Mouse (Mus musculus) limb, embryonic 12.5 days (tissue): ENCODE data around the gene 1810043G02Rik. TPM values are rescaled to one million over a fixed set of nuclear protein-coding genes. Genes with fewer than 3 reads are reported as not detected.
"Not testable (repeated sequence)": the region's sequence is repeated elsewhere in the genome, so short reads cannot be mapped to it uniquely, and the experiment has no call there.

Experiments
- ATAC-seq: fragments of 200-750 bp; cut with Nextera tagmentation; 2 replicates; pipeline ENCODE4 v1.8.0; 2017; ENCODE audit warnings: low read depth, moderate TSS enrichment; ENCODE audit not compliant: insufficient number of reproducible peaks, insufficient read depth, low FRiP score, low TSS enrichment
- H3K27ac ChIP-seq: fragments of 300-500 bp; sonication (generic); 2 replicates; pipeline ENCODE4 v1.5.1; 2016; ENCODE audit warnings: mild to moderate bottlenecking, moderate library complexity
- H3K27me3 ChIP-seq: fragments of 300-500 bp; sonication (generic); 2 replicates; pipeline ENCODE4 v1.6.1; 2016; ENCODE audit warnings: mild to moderate bottlenecking, moderate library complexity
- H3K36me3 ChIP-seq: fragments of 300-500 bp; sonication (generic); 2 replicates; pipeline ENCODE4 v1.6.1; 2016; ENCODE audit warnings: mild to moderate bottlenecking, moderate library complexity
- H3K4me1 ChIP-seq: fragments of 300-500 bp; sonication (generic); replicated peaks from 2 replicates; pipeline ENCODE4 v1.6.1; 2016
- H3K4me2 ChIP-seq: fragments of 300-500 bp; sonication (generic); 2 replicates; pipeline ENCODE4 v1.6.1; 2016; ENCODE audit warnings: mild to moderate bottlenecking, moderate library complexity
- H3K4me3 ChIP-seq: fragments of 300-500 bp; sonication (generic); replicated peaks from 2 replicates; pipeline ENCODE4 v1.5.1; 2016; ENCODE audit warnings: mild to moderate bottlenecking
- H3K9ac ChIP-seq: fragments of 300-500 bp; sonication (generic); replicated peaks from 2 replicates; pipeline ENCODE4 v1.6.1; 2016; ENCODE audit warnings: mild to moderate bottlenecking, moderate library complexity
- H3K9me3 ChIP-seq: fragments of 300-500 bp; sonication (generic); 2 replicates; pipeline ENCODE4 v1.6.1; 2016; ENCODE audit warnings: mild to moderate bottlenecking, moderate library complexity
- WGBS: fragments of 180-500 bp; shearing (Covaris S2); methylation state at CpG from one replicate; pipeline ENCODE4 v1.1.7; 2016; 5-methylcytosine and 5-hydroxymethylcytosine counted together
- polyA plus RNA-seq: library from polyadenylated mRNA; unstranded; fragments of >200 nt; fragmentation: Nextera tagmentation; extraction: Ambion mirVana; gene quantifications from 2 replicates; pipeline ENCODE4 v1.2.1, GENCODE M21; 2016

Gene 1810043G02Rik
- polyA plus RNA-seq = 28.2 and 29.2 TPM in 2 replicates

- H3K27me3 ChIP-seq = no peaks in the 10 kb centered on the region
- H3K9ac ChIP-seq = peak within 1 kb of the TSS; percentile 76
- peak within 1 kb of the TSS; percentile 75 for H3K4me3 ChIP-seq
- no peaks in the 10 kb centered on the region for H3K9me3 ChIP-seq
- WGBS = 2% methylated on average over 57 of the region's 57 CpGs
- peaks cover 32% of the 10 kb centered on the region for H3K36me3 ChIP-seq
- H3K4me2 ChIP-seq = peak within 1 kb of the TSS; percentile 73
- peak within 1 kb of the TSS; percentile 72; the same call in 1 of the 2 replicates for H3K27ac ChIP-seq
- peak; percentile 94 for ATAC-seq
- H3K4me1 ChIP-seq = peaks cover 11% of the 10 kb centered on the region; the same call in 1 of the 2 replicates
Measured at GRCm38 (mm10) chr10:77978351-77979350, at the start of gene 1810043G02Rik. TSS of gene 1810043G02Rik (plus strand) at chr10:77978524.

DNA sequence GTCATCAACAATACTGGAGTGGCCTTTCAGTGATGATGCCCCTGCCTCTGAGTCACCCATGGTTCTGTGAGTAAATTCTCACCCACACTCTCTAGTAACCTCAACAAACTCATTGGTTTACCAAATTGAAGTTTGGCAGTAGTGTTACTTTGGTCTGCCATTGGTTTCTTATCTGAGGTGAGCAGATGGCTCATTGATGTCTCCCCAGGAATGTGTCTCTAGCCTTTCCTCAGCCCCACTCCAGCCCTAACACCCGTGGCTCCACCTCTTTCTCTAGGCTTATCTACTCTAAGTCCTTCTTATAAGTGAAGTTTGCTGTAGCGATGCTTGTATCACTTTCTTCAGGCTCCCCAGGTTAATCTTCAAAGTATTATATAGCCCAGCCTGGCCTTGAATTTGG, 38.6 kb upstream of the 1810043G02Rik start:
- Histone ChIP-seq H3K9me3 (0 out of 2 replicates have a peak, but pooled peaks cover under 1% of the 10 kb centered on the region), H3K4me2 (no peak overlapping the region), H3K4me3 (no peak overlapping the region), H3K4me1 (no peaks in the 10 kb centered on the region), H3K27ac (no peak overlapping the region), H3K9ac (no peak overlapping the region), H3K36me3 (no peaks in the 10 kb centered on the region), H3K27me3 (no peaks in the 10 kb centered on the region)
- 74% methylated on average over 2 of the region's 2 CpGs for WGBS
- no peak for ATAC-seq

- not testable (repeated sequence) for H3K4me1 ChIP-seq, ATAC-seq, H3K27me3 ChIP-seq, H3K9ac ChIP-seq, H3K9me3 ChIP-seq, H3K4me3 ChIP-seq, H3K4me2 ChIP-seq, H3K27ac ChIP-seq, H3K36me3 ChIP-seq
- WGBS = 90% methylated on average over 9 of the region's 12 CpGs
Measured at GRCm38 (mm10) chr10:77950468-77950867, 27.9 kb upstream of the 1810043G02Rik start.

- no peaks in the 10 kb centered on the region for H3K36me3 ChIP-seq
- no peak overlapping the region for H3K4me3 ChIP-seq
- H3K4me1 ChIP-seq = no peaks in the 10 kb centered on the region
- 84% methylated on average over 2 of the region's 2 CpGs for WGBS
- peaks cover 9% of the 10 kb centered on the region for H3K27me3 ChIP-seq
- no peak overlapping the region for H3K4me2 ChIP-seq
- H3K9ac ChIP-seq = no peak overlapping the region
- H3K27ac ChIP-seq = no peak overlapping the region
- ATAC-seq = no peak
- H3K9me3 ChIP-seq = 0 out of 2 replicates have a peak, but pooled peaks cover 3% of the 10 kb centered on the region
Measured at GRCm38 (mm10) chr10:77962725-77963124, 15.6 kb upstream of the 1810043G02Rik start.

DNA sequence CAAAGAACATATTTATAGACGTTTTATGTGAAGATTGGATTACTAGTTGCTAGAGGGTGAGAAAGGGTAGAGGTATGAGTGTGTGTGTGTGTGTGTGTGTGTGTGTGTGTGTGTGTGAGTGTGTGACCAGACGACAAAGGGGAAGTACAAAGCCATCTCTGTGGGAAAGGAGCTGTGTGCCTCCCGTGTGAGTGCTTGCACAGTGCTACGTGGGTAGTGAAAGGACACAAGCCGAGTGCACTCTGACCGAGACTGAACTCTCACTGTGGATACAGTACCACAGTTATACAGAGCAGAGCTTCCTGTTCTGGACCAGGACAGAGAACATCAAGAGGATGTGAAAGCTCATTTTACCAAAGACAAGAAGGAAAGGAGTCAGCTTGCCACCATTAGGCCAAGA, 14.4 kb upstream of the 1810043G02Rik start:
- no peaks in the 10 kb centered on the region for H3K9me3 ChIP-seq
- no peak overlapping the region for H3K27ac ChIP-seq
- H3K27me3 ChIP-seq = peaks cover 22% of the 10 kb centered on the region
- ATAC-seq = no peak
- H3K4me1 ChIP-seq = peaks cover under 1% of the 10 kb centered on the region; the same call in 1 of the 2 replicates
- no peak overlapping the region for H3K4me2 ChIP-seq
- no peak overlapping the region for H3K4me3 ChIP-seq
- no peak overlapping the region for H3K9ac ChIP-seq
- H3K36me3 ChIP-seq = no peaks in the 10 kb centered on the region
- WGBS = 83% methylated on average over 6 of the region's 6 CpGs

GRCm38 (mm10) chr10:77969274-77969972, 8.9 kb upstream of the 1810043G02Rik start:
- ATAC-seq = no peak
- Histone ChIP-seq H3K4me2 (peak overlapping the region; percentile 63), H3K27ac (no peak overlapping the region), H3K4me3 (peak overlapping the region; percentile 36), H3K36me3 (no peaks in the 10 kb centered on the region), H3K27me3 (peaks cover 39% of the 10 kb centered on the region), H3K9ac (peak overlapping the region; percentile 32), H3K9me3 (no peaks in the 10 kb centered on the region), H3K4me1 (peaks cover 9% of the 10 kb centered on the region; the same call in 1 of the 2 replicates)
- 6% methylated on average over 26 of the region's 26 CpGs for WGBS

DNA sequence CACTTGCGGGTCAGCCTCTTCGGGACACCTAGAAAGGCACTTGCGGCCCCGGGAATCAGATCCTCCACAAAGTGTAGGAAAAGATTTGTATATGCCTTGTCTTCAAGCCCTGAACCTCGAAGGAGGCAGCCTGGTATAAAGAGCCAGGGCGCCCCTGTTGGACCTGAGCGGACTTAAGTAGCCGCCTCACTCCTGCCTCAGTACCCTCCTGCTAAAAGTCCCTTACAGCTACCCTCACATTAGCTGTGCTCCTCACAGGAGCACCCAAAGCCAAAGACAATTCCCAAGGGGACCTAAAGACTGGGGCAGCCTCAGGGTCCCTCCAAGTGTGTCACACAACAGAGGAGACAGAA, 8.4 kb upstream of the 1810043G02Rik start:
- H3K36me3 ChIP-seq = no peaks in the 10 kb centered on the region
- WGBS = 18% methylated on average over 8 of the region's 8 CpGs
- peaks cover 39% of the 10 kb centered on the region for H3K27me3 ChIP-seq
- peaks cover 9% of the 10 kb centered on the region; the same call in 1 of the 2 replicates for H3K4me1 ChIP-seq
- no peak overlapping the region for H3K27ac ChIP-seq
- peak overlapping the region; percentile 32; the same call in 1 of the 2 replicates for H3K9ac ChIP-seq
- H3K9me3 ChIP-seq = no peaks in the 10 kb centered on the region
- ATAC-seq = no peak
- H3K4me2 ChIP-seq = peak overlapping the region; percentile 63
- H3K4me3 ChIP-seq = peak overlapping the region; percentile 36

DNA sequence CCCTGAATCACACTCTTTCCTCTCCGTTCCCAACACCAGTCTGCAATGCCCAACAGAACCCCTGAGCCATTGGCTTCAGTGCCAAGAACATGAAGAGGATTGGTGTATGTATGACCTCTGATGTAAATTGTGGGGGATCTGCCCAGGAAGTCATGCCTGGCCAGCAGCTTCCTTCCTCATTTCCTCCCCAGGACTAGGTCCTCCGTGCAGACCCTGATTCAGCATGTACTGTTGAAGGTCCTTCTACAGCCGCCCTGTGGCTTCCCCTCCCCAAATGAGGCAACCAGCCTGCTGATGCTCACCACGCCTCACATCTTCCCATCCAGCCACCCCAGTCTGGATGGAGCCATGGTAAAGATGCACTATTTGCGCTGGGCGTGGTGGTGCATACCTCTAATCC, 7.8 kb upstream of the 1810043G02Rik start, which contains the start of gene Trpm2:
TSS of gene Trpm2 (minus strand) at position 83 of the 400 bp plus-strand sequence.
- Histone ChIP-seq H3K27ac (no peak within 1 kb of the TSS), H3K4me2 (peak within 1 kb of the TSS; percentile 63), H3K36me3 (no peaks in the 10 kb centered on the region), H3K4me3 (peak within 1 kb of the TSS; percentile 36), H3K27me3 (peaks cover 39% of the 10 kb centered on the region), H3K4me1 (peaks cover 9% of the 10 kb centered on the region; the same call in 1 of the 2 replicates), H3K9me3 (no peaks in the 10 kb centered on the region), H3K9ac (peak within 1 kb of the TSS; percentile 32)
- 81% methylated on average over 6 of the region's 6 CpGs for WGBS
- ATAC-seq = no peak

GRCm38 (mm10) chr10:77971191-77971590, 7.1 kb upstream of the 1810043G02Rik start:
- no peak overlapping the region for H3K9ac ChIP-seq
- no peak overlapping the region for H3K4me3 ChIP-seq
- no peak for ATAC-seq
- no peaks in the 10 kb centered on the region for H3K9me3 ChIP-seq
- no peak overlapping the region for H3K4me2 ChIP-seq
- H3K36me3 ChIP-seq = no peaks in the 10 kb centered on the region
- WGBS = 76% methylated on average over 10 of the region's 10 CpGs
- no peak overlapping the region for H3K27ac ChIP-seq
- H3K27me3 ChIP-seq = peaks cover 39% of the 10 kb centered on the region
- H3K4me1 ChIP-seq = peaks cover 9% of the 10 kb centered on the region; the same call in 1 of the 2 replicates

DNA sequence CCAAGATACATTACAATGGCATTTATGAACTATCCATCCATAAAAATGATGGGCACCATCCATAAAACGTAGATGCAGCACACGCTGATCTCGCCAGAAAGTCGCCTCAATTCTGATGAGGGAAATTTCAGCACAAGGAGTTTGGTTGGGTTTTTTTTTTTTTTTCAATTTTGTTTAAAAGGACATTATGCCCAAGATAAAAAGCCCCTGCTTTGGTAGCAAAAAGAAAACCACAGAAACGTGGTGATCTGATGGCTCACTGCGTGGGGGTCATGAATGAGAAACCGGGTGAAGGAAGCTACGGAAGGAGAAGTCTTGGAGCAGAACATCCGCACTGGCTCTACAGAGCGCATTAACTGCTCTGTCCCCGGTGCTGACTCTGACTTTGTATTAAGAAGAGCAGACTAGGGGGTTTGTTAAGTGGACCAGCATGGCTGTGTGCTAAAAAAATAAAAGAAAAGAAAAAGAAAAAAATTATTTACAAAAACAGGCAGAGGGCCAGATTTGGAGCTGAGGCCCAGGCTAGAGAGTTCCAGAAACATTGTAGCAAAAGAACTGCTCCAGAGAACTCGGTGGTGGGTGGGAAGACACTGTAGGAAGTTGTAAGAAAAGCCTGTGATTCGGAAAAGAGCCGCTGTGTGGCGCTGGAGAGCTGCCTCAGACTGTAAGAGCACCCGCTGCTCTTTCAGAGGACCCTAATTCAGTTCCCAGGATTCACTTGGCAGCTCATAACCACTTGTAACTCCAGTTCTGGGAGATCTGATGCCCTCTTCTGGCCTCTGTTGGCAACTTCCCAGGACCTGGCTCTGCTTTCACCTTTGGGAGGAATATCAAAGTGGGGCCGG, 6.4 kb upstream of the 1810043G02Rik start:
- peaks cover 35% of the 10 kb centered on the region for H3K27me3 ChIP-seq
- WGBS = 57% methylated on average over 17 of the region's 17 CpGs
- no peak overlapping the region for H3K27ac ChIP-seq
- no peak overlapping the region for H3K9ac ChIP-seq
- H3K4me1 ChIP-seq = peaks cover 9% of the 10 kb centered on the region; the same call in 1 of the 2 replicates
- H3K36me3 ChIP-seq = no peaks in the 10 kb centered on the region
- ATAC-seq = no peak
- H3K4me2 ChIP-seq = no peak overlapping the region
- no peaks in the 10 kb centered on the region for H3K9me3 ChIP-seq
- no peak overlapping the region for H3K4me3 ChIP-seq
